In genomic region chr13:58490829-58491228, GRCm38 (mm10) we compare ENCODE assay signal across 21 mouse cellular contexts.
"Had no signal": no experiment of that assay in that cellular context is flagged by ENCODE, and none has a peak within 500 bp of the region (broad histone marks: within the 10 kb centered on the region; RNA-seq: fewer than 3 reads in every experiment).

No protein-coding gene starts in this region.

- H3K9ac ChIP-seq: limb, embryonic 12.5 days; limb, embryonic 15.5 days; liver, embryonic 14.5 days; liver, postnatal 0 days; midbrain, embryonic 13.5 days; neural tube, embryonic 13.5 days; stomach, embryonic 15.5 days had no signal

- H3K4me1 ChIP-seq: megakaryocyte, embryonic 14.5 days; neural tube, embryonic 13.5 days; stomach, embryonic 15.5 days had no signal

- DNase-seq: kidney, adult 2 months; kidney, postnatal 10 days; kidney, postnatal 36 days; left cerebral cortex, postnatal 4 days; liver, postnatal 0 days; retina, postnatal 1 day; right cerebral cortex, postnatal 25 days; spleen, adult 18-20 months; thymus, postnatal 25 days had no signal

- H3K36me3 ChIP-seq: limb, embryonic 12.5 days; limb, embryonic 15.5 days; midbrain, embryonic 10.5 days; midbrain, embryonic 13.5 days; neural tube, embryonic 13.5 days; stomach, embryonic 15.5 days had no signal

- H3K27me3 ChIP-seq: limb, embryonic 12.5 days; limb, embryonic 15.5 days; midbrain, embryonic 13.5 days; neural tube, embryonic 13.5 days; stomach, embryonic 15.5 days had no signal

- H3K4me2 ChIP-seq: limb, embryonic 12.5 days; limb, embryonic 15.5 days; liver, embryonic 11.5 days; midbrain, embryonic 13.5 days; neural tube, embryonic 13.5 days; stomach, embryonic 15.5 days had no signal

- H3K9me3 ChIP-seq: limb, embryonic 15.5 days; midbrain, embryonic 10.5 days; midbrain, embryonic 13.5 days; stomach, embryonic 15.5 days had no signal

- H3K4me3 ChIP-seq: limb, embryonic 12.5 days; limb, embryonic 15.5 days; megakaryocyte, embryonic 14.5 days; midbrain, embryonic 10.5 days; midbrain, embryonic 13.5 days; myocyte; neural tube, embryonic 13.5 days; stomach, embryonic 15.5 days had no signal

- ATAC-seq: intestine, postnatal 0 days; liver, postnatal 0 days; midbrain, embryonic 13.5 days; midbrain, embryonic 16.5 days had no signal

- H3K27ac ChIP-seq: limb, embryonic 12.5 days; limb, embryonic 15.5 days; liver, embryonic 14.5 days; midbrain, embryonic 10.5 days; midbrain, embryonic 13.5 days; neural tube, embryonic 13.5 days; stomach, embryonic 15.5 days had no signal
